Mouse (Mus musculus): Measurements from ENCODE around the gene Igf2bp2. TPM values are rescaled to one million over a fixed set of nuclear protein-coding genes. Genes with fewer than 3 reads are reported as not detected.

Igf2bp2 gene
- total and polyA plus RNA-seq, 3 experiments: 0.43 to 1.5 (median 0.51) TPM

GRCm38 (mm10) chr16:22065536-22065935 is 97.6 kb downstream of the Igf2bp2 start:
- no peak for DNase-seq (ENCODE audit: extremely low read depth)
- H3K79me2 ChIP-seq (replicated peaks; ENCODE audit: control insufficient read depth, extremely low read depth, insufficient read depth, poor library complexity, severe bottlenecking): no peaks in the 10 kb centered on the region
- H3K4me3 ChIP-seq (replicated peaks in 1 of 3; ENCODE audit: low read depth in 2 of 3, low read length in 2 of 3, poor library complexity in 1 of 3): no peak overlapping the region
- peaks cover 13 to 42% of the 10 kb centered on the region in 2 experiments for H3K4me1 ChIP-seq (ENCODE audit: control insufficient read depth in 1 of 2, insufficient read depth in 2 of 2)
- no peak overlapping the region for H3K9ac ChIP-seq (ENCODE audit: insufficient read depth, low read depth)
- H3K36me3 ChIP-seq (replicated peaks in 1 of 2; ENCODE audit: control insufficient read depth in 1 of 2, insufficient read depth in 1 of 2, low read length in 1 of 2): no peaks in the 10 kb centered on the region
- H3K9me3 ChIP-seq (replicated peaks; ENCODE audit: low read length): peaks cover 4% of the 10 kb centered on the region
- H3K27ac ChIP-seq (ENCODE audit: insufficient read depth, low read depth): no peak overlapping the region
- H3K4me2 ChIP-seq (ENCODE audit: insufficient read depth, low read depth, poor library complexity, severe bottlenecking): no peak overlapping the region
- in situ Hi-C loops (cut with MboI; ENCODE audit: low pct_ligation_motif_present, low pct_unique_long_range_greater_than_20kb, low sequenced_read_pairs): no loop called here
- H3K27me3 ChIP-seq (replicated peaks): no peaks in the 10 kb centered on the region
- dilution Hi-C loops (cut with MboI; ENCODE audit: extremely low pct_ligation_motif_present, extremely low pct_unique_long_range_greater_than_20kb, low sequenced_read_pairs): no loop called here
- TF ChIP-seq MYC (IDR thresholded peaks at IDR 0.05; ENCODE audit: low read depth, low read length): no peak
- TF ChIP-seq USF1 (IDR thresholded peaks at IDR 0.05; ENCODE audit: low read depth, low read length): no peak
- no peak for TF ChIP-seq JUND (conservative IDR thresholded peaks at IDR 0.05; ENCODE audit: low read depth, low read length)
- TF ChIP-seq NRF1 (IDR thresholded peaks at IDR 0.05; ENCODE audit: low read depth, low read length): no peak
- TF ChIP-seq EP300 (IDR thresholded peaks at IDR 0.05; ENCODE audit: low read length): no peak
- TF ChIP-seq MAFK (IDR thresholded peaks at IDR 0.05; ENCODE audit: insufficient replicate concordance, low read length): no peak
- TF ChIP-seq UBTF (IDR thresholded peaks at IDR 0.05; ENCODE audit: low read depth, low read length): no peak
- TF ChIP-seq CHD2 (IDR thresholded peaks at IDR 0.05; ENCODE audit: low read length): no peak
- TF ChIP-seq SMC3 (IDR thresholded peaks at IDR 0.05; ENCODE audit: low read depth, low read length): no peak
- TF ChIP-seq SIN3A (IDR thresholded peaks at IDR 0.05; ENCODE audit: low read length): no peak
- no peak for TF ChIP-seq HCFC1 (IDR thresholded peaks at IDR 0.05; ENCODE audit: low read depth, low read length)
- TF ChIP-seq TCF12 (IDR thresholded peaks at IDR 0.05; ENCODE audit: low read depth, low read length): no peak
- TF ChIP-seq MEF2A (IDR thresholded peaks at IDR 0.05; ENCODE audit: borderline replicate concordance, low read depth, low read length): no peak
- TF ChIP-seq TBP (conservative IDR thresholded peaks at IDR 0.05; ENCODE audit: low read depth, low read length): no peak

DNA sequence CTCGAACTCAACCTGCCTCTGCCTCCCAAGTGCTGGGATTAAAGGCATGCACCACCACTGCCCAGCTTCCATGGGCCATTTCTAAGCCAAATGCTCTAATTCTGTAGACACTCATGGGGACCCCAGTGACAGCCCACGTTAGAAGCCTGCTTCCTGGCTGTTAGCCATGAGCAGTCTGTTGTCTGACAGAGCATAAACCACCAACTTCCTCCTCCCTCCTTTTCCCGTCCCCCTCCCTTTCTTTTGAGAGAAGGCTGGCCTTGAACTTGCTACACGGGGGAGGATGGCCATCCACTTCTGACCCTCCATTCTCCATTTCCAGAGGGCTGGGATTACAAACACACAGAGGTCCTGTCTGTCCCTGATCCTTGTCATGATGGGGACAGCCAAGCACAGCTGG is 100.8 kb downstream of the Igf2bp2 start:
- Histone ChIP-seq H3K79me2 (replicated peaks; ENCODE audit: control insufficient read depth, extremely low read depth, insufficient read depth, poor library complexity, severe bottlenecking) (no peaks in the 10 kb centered on the region), H3K36me3 (replicated peaks in 1 of 2; ENCODE audit: control insufficient read depth in 1 of 2, insufficient read depth in 1 of 2, low read length in 1 of 2) (no peaks in the 10 kb centered on the region), H3K4me3 (replicated peaks in 1 of 3; ENCODE audit: low read depth in 2 of 3, low read length in 2 of 3, poor library complexity in 1 of 3) (no peak overlapping the region), H3K27ac (ENCODE audit: insufficient read depth, low read depth) (no peak overlapping the region), H3K4me1 (ENCODE audit: control insufficient read depth in 1 of 2, insufficient read depth in 2 of 2) (peaks cover 13 to 31% of the 10 kb centered on the region in 2 experiments), H3K27me3 (replicated peaks) (no peaks in the 10 kb centered on the region), H3K9ac (ENCODE audit: insufficient read depth, low read depth) (no peak overlapping the region), H3K4me2 (ENCODE audit: insufficient read depth, low read depth, poor library complexity, severe bottlenecking) (no peak overlapping the region), H3K9me3 (replicated peaks; ENCODE audit: low read length) (peaks cover 4% of the 10 kb centered on the region)
- TF ChIP-seq TBP (conservative IDR thresholded peaks at IDR 0.05; ENCODE audit: low read depth, low read length): no peak
- no peak for TF ChIP-seq USF2 (conservative IDR thresholded peaks at IDR 0.05; ENCODE audit: low read depth, low read length)
- TF ChIP-seq MEF2A (IDR thresholded peaks at IDR 0.05; ENCODE audit: borderline replicate concordance, low read depth, low read length): no peak
- no peak for TF ChIP-seq CTCF (conservative IDR thresholded peaks at IDR 0.05 in 1 of 2, IDR thresholded peaks at IDR 0.05 in 1 of 2; ENCODE audit: low read depth in 2 of 2, low read length in 2 of 2)
- TF ChIP-seq E2F4 (IDR thresholded peaks at IDR 0.05; ENCODE audit: insufficient replicate concordance, low read depth, low read length): no peak
- TF ChIP-seq MAX (IDR thresholded peaks at IDR 0.05; ENCODE audit: low read length): no peak
- TF ChIP-seq TCF12 (IDR thresholded peaks at IDR 0.05; ENCODE audit: low read depth, low read length): no peak
- no peak for TF ChIP-seq ZC3H11A (IDR thresholded peaks at IDR 0.05; ENCODE audit: low read depth, low read length)
- no peak for TF ChIP-seq ZNF384 (IDR thresholded peaks at IDR 0.05; ENCODE audit: low read depth, low read length)
- no peak for TF ChIP-seq MXI1 (IDR thresholded peaks at IDR 0.05; ENCODE audit: low read depth, low read length)
- no peak for TF ChIP-seq MYC (IDR thresholded peaks at IDR 0.05; ENCODE audit: low read depth, low read length)
- TF ChIP-seq SIN3A (IDR thresholded peaks at IDR 0.05; ENCODE audit: low read length): no peak
- no peak for TF ChIP-seq NELFE (IDR thresholded peaks at IDR 0.05; ENCODE audit: low read depth, low read length)
- TF ChIP-seq MAZ (IDR thresholded peaks at IDR 0.05; ENCODE audit: low read depth, low read length): no peak
- no peak for TF ChIP-seq HCFC1 (IDR thresholded peaks at IDR 0.05; ENCODE audit: low read depth, low read length)
- TF ChIP-seq ZMIZ1 (IDR thresholded peaks at IDR 0.05; ENCODE audit: low read depth, low read length): no peak
- TF ChIP-seq KAT2A (IDR thresholded peaks at IDR 0.05; ENCODE audit: insufficient replicate concordance, low read length): no peak
- no peak for TF ChIP-seq CHD1 (IDR thresholded peaks at IDR 0.05; ENCODE audit: low read depth, low read length)
- TF ChIP-seq USF1 (IDR thresholded peaks at IDR 0.05; ENCODE audit: low read depth, low read length): no peak
- in situ Hi-C loops (cut with MboI; ENCODE audit: low pct_ligation_motif_present, low pct_unique_long_range_greater_than_20kb, low sequenced_read_pairs): no loop called here
- no peak for DNase-seq (ENCODE audit: extremely low read depth)
- dilution Hi-C loops (cut with MboI; ENCODE audit: extremely low pct_ligation_motif_present, extremely low pct_unique_long_range_greater_than_20kb, low sequenced_read_pairs): no loop called here

All from CH12.LX (cell line).